Comparison of ENCODE assay signal across 16 mouse cellular contexts in the genomic region with DNA sequence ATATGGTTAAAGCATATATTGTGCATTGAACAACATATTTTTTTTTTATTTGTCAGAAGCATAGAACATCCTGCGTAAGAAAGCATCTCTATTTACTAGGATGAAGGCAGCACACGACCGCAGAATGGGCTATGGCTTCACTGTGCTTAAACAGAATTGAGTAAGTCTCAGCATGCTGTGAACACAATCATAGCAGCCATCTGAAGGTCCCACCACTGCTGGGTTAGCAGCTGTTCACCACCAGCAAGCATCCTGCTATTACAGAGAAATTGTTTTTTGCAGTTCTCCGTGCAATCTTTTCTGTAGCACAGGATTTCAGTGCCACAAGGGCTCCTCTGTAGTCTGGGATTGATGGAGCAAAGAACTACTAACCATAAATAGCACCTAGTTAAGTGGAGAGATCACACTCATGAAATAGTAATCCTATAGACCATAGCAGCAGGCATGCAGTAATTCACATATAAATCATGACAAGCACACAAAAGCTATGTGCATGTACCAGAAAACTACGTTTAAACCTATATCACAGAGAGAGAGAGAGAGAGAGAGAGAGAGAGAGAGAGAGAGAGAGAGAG.
A peak's percentile ranks its signal among the peaks of the same experiment; 100 is the strongest.
DNase-seq lines count a peak whose midpoint lies in the region; ATAC-seq and TF ChIP-seq lines count a peak whose summit lies in the region.
"Had no signal": no experiment of that assay in that cellular context is flagged by ENCODE, and none has a peak within 500 bp of the region (broad histone marks: within the 10 kb centered on the region; RNA-seq: fewer than 3 reads in every experiment).

No protein-coding gene starts in this region.

- TF ChIP-seq CTCF in gastrocnemius, adult 2 months (IDR thresholded peaks at IDR 0.05): no peak

- ATAC-seq in forebrain, embryonic 13.5 days: no peak
- no peak for ATAC-seq in CD4-positive, CD25-positive, alpha-beta regulatory T cell, adult 4 months

- H3K4me2 ChIP-seq in forebrain, embryonic 13.5 days: no peak overlapping the region
- H3K4me2 ChIP-seq: embryonic facial prominence, embryonic 15.5 days; kidney, embryonic 15.5 days; limb, embryonic 15.5 days had no signal

- H3K9me3 ChIP-seq in forebrain, embryonic 13.5 days (replicated peaks): no peaks in the 10 kb centered on the region
- H3K9me3 ChIP-seq in forebrain, embryonic 10.5 days: no peaks in the 10 kb centered on the region
- H3K9me3 ChIP-seq: embryonic facial prominence, embryonic 15.5 days; kidney, embryonic 15.5 days; limb, embryonic 15.5 days had no signal

- H3K4me1 ChIP-seq in forebrain, embryonic 13.5 days: peaks cover 12% of the 10 kb centered on the region
- peaks cover 2% of the 10 kb centered on the region; the same call in 1 of the 2 replicates for H3K4me1 ChIP-seq in forebrain, embryonic 10.5 days
- H3K4me1 ChIP-seq: embryonic facial prominence, embryonic 15.5 days; kidney, embryonic 15.5 days; limb, embryonic 15.5 days had no signal

- H3K9ac ChIP-seq in forebrain, embryonic 13.5 days: no peak overlapping the region
- H3K9ac ChIP-seq: embryonic facial prominence, embryonic 15.5 days; kidney, embryonic 15.5 days; limb, embryonic 15.5 days had no signal

- H3K27ac ChIP-seq in forebrain, embryonic 13.5 days: 0 out of 2 replicates have a peak overlapping the region, but pooled peaks have one; percentile 22
- H3K27ac ChIP-seq in forebrain, embryonic 10.5 days: no peak overlapping the region
- H3K27ac ChIP-seq in gastrocnemius, adult 2 months: no peak overlapping the region
- H3K27ac ChIP-seq: embryonic facial prominence, embryonic 15.5 days; kidney, embryonic 15.5 days; left cerebral cortex, adult 2 months; limb, embryonic 15.5 days had no signal

- H3K4me3 ChIP-seq in forebrain, embryonic 13.5 days: no peak overlapping the region
- H3K4me3 ChIP-seq in forebrain, embryonic 10.5 days: no peak overlapping the region
- no peak overlapping the region for H3K4me3 ChIP-seq in gastrocnemius, adult 2 months
- H3K4me3 ChIP-seq: embryonic facial prominence, embryonic 15.5 days; kidney, embryonic 15.5 days; left cerebral cortex, adult 2 months; limb, embryonic 15.5 days had no signal

- H3K27me3 ChIP-seq in forebrain, embryonic 13.5 days: no peaks in the 10 kb centered on the region
- no peaks in the 10 kb centered on the region for H3K27me3 ChIP-seq in forebrain, embryonic 10.5 days (ENCODE audit: poor library complexity, severe bottlenecking)
- H3K27me3 ChIP-seq: embryonic facial prominence, embryonic 15.5 days; kidney, embryonic 15.5 days; limb, embryonic 15.5 days had no signal

- WGBS in forebrain, embryonic 13.5 days: 74% methylated on average over 5 of the region's 5 CpGs
- WGBS in forebrain, embryonic 10.5 days: 90% methylated on average over 5 of the region's 5 CpGs

- H3K36me3 ChIP-seq in forebrain, embryonic 13.5 days (ENCODE audit: poor library complexity, severe bottlenecking): no peaks in the 10 kb centered on the region
- H3K36me3 ChIP-seq in forebrain, embryonic 10.5 days (replicated peaks): no peaks in the 10 kb centered on the region
- H3K36me3 ChIP-seq: embryonic facial prominence, embryonic 15.5 days; kidney, embryonic 15.5 days; limb, embryonic 15.5 days had no signal

- intact Hi-C loops in gastrocnemius, adult 2 months (cut with DNase I): no loop called here

- DNase-seq in forebrain, embryonic 10.5 days (ENCODE audit: extremely low spot score, low spot score): no peak
- DNase-seq in right cerebral cortex, postnatal 10 days (ENCODE audit: low spot score in 2 of 2): peak; percentile 24 to 36
- no peak for DNase-seq in right cerebral cortex, adult 2 months (ENCODE audit: low spot score in 2 of 2)
- DNase-seq in layer of hippocampus, postnatal 14 days (ENCODE audit: low spot score in 2 of 2): peak; percentile 10 to 21
- peak; percentile 10 for DNase-seq in telencephalon, adult 2 months (ENCODE audit: low read depth, low spot score)
- DNase-seq in gastrocnemius, adult 2 months: no peak
- DNase-seq: adrenal gland, adult 8-10 months; lung, adult 18-20 months; right cerebral cortex, adult 18-20 months; thymus, adult 2 months had no signal

Comparison
In these comparisons a context has a peak if more than half of its experiments do, and no peak if none do; other contexts are left out.
1. DNase-seq: peak in right cerebral cortex, postnatal 10 days (2 of 2), layer of hippocampus, postnatal 14 days (2 of 2) and telencephalon, adult 2 months (single experiment); none in forebrain, embryonic 10.5 days (single experiment), right cerebral cortex, adult 2 months (0 of 2) and gastrocnemius, adult 2 months (single experiment).